Mouse (Mus musculus) urinary bladder, postnatal 36 days (tissue): ENCODE measurements around the gene Ddi2.

ENCODE experiments used
- DNase-seq, 2 experiments: peaks; one replicate each; pipeline ENCODE4 v3.0.0; 2022; ENCODE audit warnings: low spot score in 2 of 2, mixed read lengths in 1 of 2

Ddi2 gene

GRCm38 (mm10) chr4:141704625-141705024 lies 18.6 kb downstream of the Ddi2 start:
- no peak for DNase-seq

- DNase-seq, result no peak
These were observed 28.5 kb downstream of the Ddi2 start for GRCm38 (mm10) chr4:141694719-141695118.

GRCm38 (mm10) chr4:141688505-141688904 lies 34.7 kb downstream of the Ddi2 start:
- DNase-seq, result no peak

- DNase-seq, result no peak
These were observed 36.7 kb downstream of the Ddi2 start for GRCm38 (mm10) chr4:141686525-141686924.

GRCm38 (mm10) chr4:141686093-141686492 lies 37.1 kb downstream of the Ddi2 start:
- no peak for DNase-seq

GRCm38 (mm10) chr4:141685499-141685898 lies 37.7 kb downstream of the Ddi2 start, which contains the start of gene Rsc1a1:
TSS of gene Rsc1a1 (minus strand) at chr4:141685599.
- no peak for DNase-seq

- no peak for DNase-seq
These were observed 40.5 kb downstream of the Ddi2 start for GRCm38 (mm10) chr4:141682706-141683230.

GRCm38 (mm10) chr4:141681767-141682166 lies 41.5 kb downstream of the Ddi2 start:
- peak; percentile 20 to 24 for DNase-seq

GRCm38 (mm10) chr4:141680892-141681291 lies 42.3 kb downstream of the Ddi2 start:
- DNase-seq, result no peak

GRCm38 (mm10) chr4:141679016-141679415 lies 44.2 kb downstream of the Ddi2 start:
- DNase-seq, result no peak

GRCm38 (mm10) chr4:141676462-141676979 lies 46.7 kb downstream of the Ddi2 start:
- DNase-seq, result no peak

- no peak for DNase-seq
These were observed 50.9 kb downstream of the Ddi2 start for GRCm38 (mm10) chr4:141672325-141672724.

GRCm38 (mm10) chr4:141671389-141671788 lies 51.8 kb downstream of the Ddi2 start:
- no peak for DNase-seq

GRCm38 (mm10) chr4:141669898-141670712 lies 53.1 kb downstream of the Ddi2 start:
- peak; percentile 44 to 68 for DNase-seq

- no peak for DNase-seq
These were observed 58.4 kb downstream of the Ddi2 start, which contains the start of gene Plekhm2 for GRCm38 (mm10) chr4:141664799-141665198. TSS of gene Plekhm2 (minus strand) at chr4:141664899.

GRCm38 (mm10) chr4:141664011-141664745 lies 59.0 kb downstream of the Ddi2 start:
- DNase-seq, result peak; percentile 73 to 75

- peak in 1 of 2 experiments; percentile 22 for DNase-seq
These were observed 59.9 kb downstream of the Ddi2 start for GRCm38 (mm10) chr4:141663122-141663931.

GRCm38 (mm10) chr4:141660884-141661283 lies 62.3 kb downstream of the Ddi2 start:
- no peak for DNase-seq

GRCm38 (mm10) chr4:141659739-141660138 lies 63.5 kb downstream of the Ddi2 start:
- no peak for DNase-seq

- no peak for DNase-seq
These were observed 64.3 kb downstream of the Ddi2 start for GRCm38 (mm10) chr4:141658846-141659484.

- DNase-seq, result no peak
These were observed 66.3 kb downstream of the Ddi2 start for GRCm38 (mm10) chr4:141656932-141657331.
